8 mouse cellular contexts compared by ENCODE assay signal in genomic region chr4:46126541-46126940, GRCm38 (mm10). TPM values are rescaled to one million over a fixed set of nuclear protein-coding genes. Genes with fewer than 3 reads are reported as not detected.
DNase-seq lines count a peak whose midpoint lies in the region; ATAC-seq and TF ChIP-seq lines count a peak whose summit lies in the region.

No protein-coding gene starts in this region.

- peak; percentile 30 to 34 for DNase-seq in urinary bladder, adult 18-20 months (ENCODE audit: low spot score in 2 of 2)
- DNase-seq in urinary bladder, postnatal 10 days (ENCODE audit: low spot score) = no peak
- DNase-seq in cerebellum, adult 11 months = peak; percentile 83
- peak; percentile 89 for DNase-seq in forebrain, postnatal 0 days
- DNase-seq in induced T-regulatory cell, adult 2 months (ENCODE audit: low read depth) = peak; percentile 81
- DNase-seq in left cerebral cortex, postnatal 36 days (ENCODE audit: low spot score in 2 of 2) = peak; percentile 69 to 72

- no peak overlapping the region for H3ac ChIP-seq in myocyte (ENCODE audit: control insufficient read depth, insufficient read length)

- peak; percentile 95 for TF ChIP-seq CTCF in forebrain, postnatal 0 days (IDR thresholded peaks at IDR 0.05; ENCODE audit: low read depth)

- H3K27me3 ChIP-seq in forebrain, postnatal 0 days (ENCODE audit: insufficient read depth, low read length) = no peaks in the 10 kb centered on the region
- no peaks in the 10 kb centered on the region for H3K27me3 ChIP-seq in myocyte (ENCODE audit: control insufficient read depth, insufficient read depth, insufficient read length)
- H3K27me3 ChIP-seq in stomach, embryonic 15.5 days (replicated peaks) = no peaks in the 10 kb centered on the region

- no peak overlapping the region for H3K9ac ChIP-seq in forebrain, postnatal 0 days
- H3K9ac ChIP-seq in stomach, embryonic 15.5 days = no peak overlapping the region

- TF ChIP-seq POLR2A in myocyte (IDR thresholded peaks at IDR 0.05; ENCODE audit: insufficient read length, low read depth) = peak; percentile 32

- ATAC-seq in forebrain, postnatal 0 days = peak; percentile 83
- peak; percentile 56; the same call in 1 of the 2 replicates for ATAC-seq in stomach, embryonic 15.5 days (ENCODE audit: insufficient read depth, low FRiP score, low read depth)

- H3K4me2 ChIP-seq in forebrain, postnatal 0 days (ENCODE audit: low read depth) = no peak overlapping the region
- no peak overlapping the region for H3K4me2 ChIP-seq in myocyte (ENCODE audit: low read depth)
- no peak overlapping the region for H3K4me2 ChIP-seq in stomach, embryonic 15.5 days

- intact Hi-C loops in left cerebral cortex, postnatal 36 days (cut with DNase I) = loop anchor here (5.0 kb wide), 2 partner anchors 154 to 184 kb away; no protein-coding TSS in a partner anchor

- H3K9me3 ChIP-seq in forebrain, postnatal 0 days (ENCODE audit: low read length) = no peaks in the 10 kb centered on the region
- no peaks in the 10 kb centered on the region for H3K9me3 ChIP-seq in stomach, embryonic 15.5 days

- no peaks in the 10 kb centered on the region for H3K4me1 ChIP-seq in forebrain, postnatal 0 days (ENCODE audit: insufficient read depth)
- H3K4me1 ChIP-seq in stomach, embryonic 15.5 days = no peaks in the 10 kb centered on the region

- H3K4me3 ChIP-seq in forebrain, postnatal 0 days (ENCODE audit: low read depth, low read length) = no peak overlapping the region
- H3K4me3 ChIP-seq in myocyte = no peak overlapping the region
- H3K4me3 ChIP-seq in stomach, embryonic 15.5 days (replicated peaks) = no peak overlapping the region

- H3K79me2 ChIP-seq in myocyte (ENCODE audit: control insufficient read depth, insufficient read depth) = no peaks in the 10 kb centered on the region

- no peak overlapping the region for H3K27ac ChIP-seq in forebrain, postnatal 0 days (ENCODE audit: low read depth, low read length)
- no peak overlapping the region for H3K27ac ChIP-seq in stomach, embryonic 15.5 days

- WGBS in forebrain, postnatal 0 days = 44% methylated on average over 2 of the region's 2 CpGs
- 34% methylated on average over 2 of the region's 2 CpGs for WGBS in stomach, embryonic 15.5 days

- peaks cover 64% of the 10 kb centered on the region for H3K36me3 ChIP-seq in forebrain, postnatal 0 days (ENCODE audit: insufficient read depth)
- H3K36me3 ChIP-seq in myocyte (ENCODE audit: control insufficient read depth, insufficient read depth) = peaks cover 33% of the 10 kb centered on the region
- peaks cover 45% of the 10 kb centered on the region for H3K36me3 ChIP-seq in stomach, embryonic 15.5 days

TF ChIP-seq in myocyte, 11 proteins besides CTCF, POLR2A, EP300 and RAD21:
- TF ChIP-seq POLR2AphosphoS2 (IDR thresholded peaks at IDR 0.05; ENCODE audit: insufficient read length, low read depth) (peak; percentile 64), CEBPB (IDR thresholded peaks at IDR 0.05; ENCODE audit: insufficient read depth, poor library complexity, severe bottlenecking) (no peak), TCF3 (IDR thresholded peaks at IDR 0.05; ENCODE audit: insufficient read length, low read depth) (no peak)

RNA-seq across cellular contexts. Expression of gene Ncbp1, which starts 11.9 kb away (rescaled TPM):
- total RNA-seq in forebrain, postnatal 0 days (2014; rRNA removed) = 48.9 and 56.1 TPM in 2 replicates
- polyA plus RNA-seq in forebrain, postnatal 0 days (2015; fragmentation: Nextera tagmentation; extraction: Ambion mirVana) = 58.7 and 58.9 TPM in 2 replicates
- total RNA-seq in left cerebral cortex, postnatal 36 days (2021) = 10 to 100 TPM; 43.3 to 49.9 TPM
- 62.0 TPM for polyA plus RNA-seq in myocyte (2012; fragmentation: generic; extraction: Trizol)
- polyA plus RNA-seq in stomach, embryonic 15.5 days (2015; fragmentation: Nextera tagmentation; extraction: Ambion mirVana) = 59.5 and 62.0 TPM in 2 replicates

RNA-seq across cellular contexts. Expression of gene Tstd2, which starts 12.0 kb away (rescaled TPM):
- 27.4 and 31.4 TPM in 2 replicates for total RNA-seq in forebrain, postnatal 0 days (2014; rRNA removed)
- 12.3 and 19.3 TPM in 2 replicates for polyA plus RNA-seq in forebrain, postnatal 0 days (2015; fragmentation: Nextera tagmentation; extraction: Ambion mirVana)
- total RNA-seq in left cerebral cortex, postnatal 36 days (2021) = 10 to 100 TPM; 14.3 to 21.4 TPM
- polyA plus RNA-seq in myocyte (2012; fragmentation: generic; extraction: Trizol) = 14.9 TPM
- polyA plus RNA-seq in stomach, embryonic 15.5 days (2015; fragmentation: Nextera tagmentation; extraction: Ambion mirVana) = 33.3 and 38.2 TPM in 2 replicates
